Mouse (Mus musculus) common myeloid progenitor, adult 5-6 weeks (primary cell): Measurements from ENCODE around the gene Fam13c. TPM values are rescaled to one million over a fixed set of nuclear protein-coding genes. Genes with fewer than 3 reads are reported as not detected.
A peak's percentile ranks its signal among the peaks of the same experiment; 100 is the strongest.

Experiments
- ATAC-seq: replicated peaks from 2 replicates; pipeline ENCODE4 v1.8.0; 2016; ENCODE audit warnings: low read depth, mild to moderate bottlenecking, moderate TSS enrichment, inconsistent platforms; ENCODE audit not compliant: poor library complexity, severe bottlenecking
- total RNA-seq: library from RNA; stranded (forward); fragments of 200-1000, 187-1606 nt; gene quantifications from 2 replicates; pipeline ENCODE4 v1.2.3, GENCODE M21; 2017

Gene Fam13c
- total RNA-seq, 1 experiment from 2014 or later: not detected

- no peak for ATAC-seq
Observed at GRCm38 (mm10) chr10:70514848-70515247, 74.6 kb downstream of the Fam13c start.

- no peak for ATAC-seq
Observed at GRCm38 (mm10) chr10:70516661-70517060, 76.4 kb downstream of the Fam13c start.

- ATAC-seq: no peak
Observed at GRCm38 (mm10) chr10:70519640-70520099, 79.4 kb downstream of the Fam13c start.

GRCm38 (mm10) chr10:70520143-70521131, 80.2 kb downstream of the Fam13c start:
- ATAC-seq: no peak

- ATAC-seq: no peak
Observed at GRCm38 (mm10) chr10:70521379-70521778, 81.1 kb downstream of the Fam13c start.

- no peak for ATAC-seq
Observed at GRCm38 (mm10) chr10:70530185-70530823, 90.0 kb downstream of the Fam13c start.

GRCm38 (mm10) chr10:70532249-70532648, 92.0 kb downstream of the Fam13c start:
- no peak for ATAC-seq

- ATAC-seq: no peak
Observed at GRCm38 (mm10) chr10:70533301-70533781, 93.1 kb downstream of the Fam13c start.

- ATAC-seq: no peak
Observed at GRCm38 (mm10) chr10:70533986-70534385, 93.7 kb downstream of the Fam13c start.

- no peak for ATAC-seq
Observed at GRCm38 (mm10) chr10:70534571-70534970, 94.3 kb downstream of the Fam13c start.

- no peak for ATAC-seq
Observed at GRCm38 (mm10) chr10:70535401-70535800, 95.1 kb downstream of the Fam13c start.

- no peak for ATAC-seq
Observed at GRCm38 (mm10) chr10:70537694-70538093, 97.4 kb downstream of the Fam13c start.

- ATAC-seq: no peak
Observed at GRCm38 (mm10) chr10:70539251-70539650, 99.0 kb downstream of the Fam13c start.

GRCm38 (mm10) chr10:70540456-70541195, 100.3 kb downstream of the Fam13c start:
- ATAC-seq: no peak

GRCm38 (mm10) chr10:70542857-70543256, 102.6 kb downstream of the Fam13c start:
- ATAC-seq: no peak

- no peak for ATAC-seq
Observed at GRCm38 (mm10) chr10:70552531-70552930, 112.2 kb downstream of the Fam13c start.

GRCm38 (mm10) chr10:70563636-70564035, 123.4 kb downstream of the Fam13c start:
- ATAC-seq: peak; percentile 56; the same call in 1 of the 2 replicates

- no peak for ATAC-seq
Observed at GRCm38 (mm10) chr10:70581556-70582211, 141.4 kb downstream of the Fam13c start.

- no peak for ATAC-seq
Observed at GRCm38 (mm10) chr10:70584171-70584570, 143.9 kb downstream of the Fam13c start.
